Mouse (Mus musculus): ENCODE results near the gene Creb3l1.

- no peak for TF ChIP-seq CTCF (IDR thresholded peaks at IDR 0.05; ENCODE audit: low read depth, low read length)
- no peak for TF ChIP-seq POLR2A (IDR thresholded peaks at IDR 0.05; ENCODE audit: borderline replicate concordance, low read depth, low read length)
Observed at GRCm38 (mm10) chr2:91962864-91963401, 61.4 kb downstream of the Creb3l1 start.

All from bone marrow macrophage, adult 2 months (primary cell).